Mouse (Mus musculus): ENCODE data around the gene Traf1. TPM values are rescaled to one million over a fixed set of nuclear protein-coding genes. Genes with fewer than 3 reads are reported as not detected.

Gene Traf1
- total RNA-seq, 2 experiments from 2014 or later = 1.3 TPM; not detected in 1

- ATAC-seq (replicated peaks; ENCODE audit: low FRiP score, poor library complexity, severe bottlenecking) = no peak
Measured at GRCm38 (mm10) chr2:34970092-34970750, 8.6 kb upstream of the Traf1 start.

- no peak for ATAC-seq (replicated peaks; ENCODE audit: low FRiP score, poor library complexity, severe bottlenecking)
Measured at GRCm38 (mm10) chr2:34969166-34969565, 7.6 kb upstream of the Traf1 start.

GRCm38 (mm10) chr2:34966243-34966934, 4.8 kb upstream of the Traf1 start:
- ATAC-seq (replicated peaks; ENCODE audit: low FRiP score, poor library complexity, severe bottlenecking) = no peak

GRCm38 (mm10) chr2:34965806-34966205, 4.2 kb upstream of the Traf1 start:
- ATAC-seq (replicated peaks; ENCODE audit: low FRiP score, poor library complexity, severe bottlenecking) = no peak

GRCm38 (mm10) chr2:34965293-34965692, 3.7 kb upstream of the Traf1 start:
- ATAC-seq (replicated peaks; ENCODE audit: low FRiP score, poor library complexity, severe bottlenecking) = no peak

GRCm38 (mm10) chr2:34964651-34965050, 3.1 kb upstream of the Traf1 start:
- ATAC-seq (replicated peaks; ENCODE audit: low FRiP score, poor library complexity, severe bottlenecking) = no peak

- ATAC-seq (replicated peaks; ENCODE audit: low FRiP score, poor library complexity, severe bottlenecking) = no peak
Measured at GRCm38 (mm10) chr2:34964230-34964629, 2.7 kb upstream of the Traf1 start.

- peak; percentile 59 for ATAC-seq (replicated peaks; ENCODE audit: low FRiP score, poor library complexity, severe bottlenecking)
Measured at GRCm38 (mm10) chr2:34963371-34963956, 1.9 kb upstream of the Traf1 start.

- no peak for ATAC-seq (replicated peaks; ENCODE audit: low FRiP score, poor library complexity, severe bottlenecking)
Measured at GRCm38 (mm10) chr2:34962893-34963292, 1.3 kb upstream of the Traf1 start.

- ATAC-seq (replicated peaks; ENCODE audit: low FRiP score, poor library complexity, severe bottlenecking) = no peak
Measured at GRCm38 (mm10) chr2:34962211-34962610, 639 bp upstream of the Traf1 start.

- ATAC-seq (replicated peaks; ENCODE audit: low FRiP score, poor library complexity, severe bottlenecking) = no peak
Measured at GRCm38 (mm10) chr2:34960966-34961365, 606 bp downstream of the Traf1 start.

- ATAC-seq (replicated peaks; ENCODE audit: low FRiP score, poor library complexity, severe bottlenecking) = no peak
Measured at GRCm38 (mm10) chr2:34960466-34960865, 1.1 kb downstream of the Traf1 start.

- no peak for ATAC-seq (replicated peaks; ENCODE audit: low FRiP score, poor library complexity, severe bottlenecking)
Measured at GRCm38 (mm10) chr2:34958582-34958981, 3.0 kb downstream of the Traf1 start.

GRCm38 (mm10) chr2:34958036-34958435, 3.5 kb downstream of the Traf1 start:
- ATAC-seq (replicated peaks; ENCODE audit: low FRiP score, poor library complexity, severe bottlenecking) = no peak

- ATAC-seq (replicated peaks; ENCODE audit: low FRiP score, poor library complexity, severe bottlenecking) = no peak
Measured at GRCm38 (mm10) chr2:34957405-34957804, 4.2 kb downstream of the Traf1 start.

GRCm38 (mm10) chr2:34956941-34957340, 4.6 kb downstream of the Traf1 start:
- ATAC-seq (replicated peaks; ENCODE audit: low FRiP score, poor library complexity, severe bottlenecking) = no peak

- no peak for ATAC-seq (replicated peaks; ENCODE audit: low FRiP score, poor library complexity, severe bottlenecking)
Measured at GRCm38 (mm10) chr2:34954344-34954743, 7.2 kb downstream of the Traf1 start.

- no peak for ATAC-seq (replicated peaks; ENCODE audit: low FRiP score, poor library complexity, severe bottlenecking)
Measured at GRCm38 (mm10) chr2:34953547-34954116, 7.9 kb downstream of the Traf1 start.

- ATAC-seq (replicated peaks; ENCODE audit: low FRiP score, poor library complexity, severe bottlenecking) = no peak
Measured at GRCm38 (mm10) chr2:34953018-34953417, 8.6 kb downstream of the Traf1 start.

GRCm38 (mm10) chr2:34951469-34951868, 10.1 kb downstream of the Traf1 start:
- ATAC-seq (replicated peaks; ENCODE audit: low FRiP score, poor library complexity, severe bottlenecking) = no peak

GRCm38 (mm10) chr2:34948622-34949021, 12.9 kb downstream of the Traf1 start:
- no peak for ATAC-seq (replicated peaks; ENCODE audit: low FRiP score, poor library complexity, severe bottlenecking)

Measured in erythroid progenitor cell, adult 5-6 weeks (primary cell).